Mouse (Mus musculus) adrenal gland, adult 18-20 months (tissue): ENCODE results near the gene Xrcc1. TPM values are rescaled to one million over a fixed set of nuclear protein-coding genes. Genes with fewer than 3 reads are reported as not detected.
"Not testable (repeated sequence)": the region's sequence is repeated elsewhere in the genome, so short reads cannot be mapped to it uniquely, and the experiment has no call there.

Experiments used
- DNase-seq, 2 experiments: peaks; one replicate each; pipeline ENCODE4 v3.0.0; 2021 to 2022; ENCODE audit warnings: low spot score in 2 of 2
- long read RNA-seq, 2 experiments: library from polyadenylated mRNA; stranded (forward); transcript quantifications; one replicate each; pipeline ENCODE4 v2.0.0; 2021
- total RNA-seq, 2 experiments: library from RNA; stranded (reverse); gene quantifications; 1 replicate in 1 of 2; 2 replicates in 1 of 2; pipeline ENCODE4 v1.2.3; 2021

The Xrcc1 gene
- total RNA-seq = 10 to 100 TPM; 35.9 to 37.1 TPM
- long read RNA-seq, experiment 1, transcript Xrcc1-201 (17 exons, 2,155 nt) = major isoform, 28 of 38 reads
- long read RNA-seq, experiment 1, partial matches to known transcripts = 0 of 38 reads
- long read RNA-seq, experiment 1, other reads (novel, unspliced or antisense) = 10 of 38 reads
- long read RNA-seq, experiment 2, transcript Xrcc1-201 (17 exons, 2,155 nt) = major isoform, 44 of 60 reads
- long read RNA-seq, experiment 2, partial matches to known transcripts = 12 of 60 reads
- long read RNA-seq, experiment 2, other reads (novel, unspliced or antisense) = 4 of 60 reads

DNA sequence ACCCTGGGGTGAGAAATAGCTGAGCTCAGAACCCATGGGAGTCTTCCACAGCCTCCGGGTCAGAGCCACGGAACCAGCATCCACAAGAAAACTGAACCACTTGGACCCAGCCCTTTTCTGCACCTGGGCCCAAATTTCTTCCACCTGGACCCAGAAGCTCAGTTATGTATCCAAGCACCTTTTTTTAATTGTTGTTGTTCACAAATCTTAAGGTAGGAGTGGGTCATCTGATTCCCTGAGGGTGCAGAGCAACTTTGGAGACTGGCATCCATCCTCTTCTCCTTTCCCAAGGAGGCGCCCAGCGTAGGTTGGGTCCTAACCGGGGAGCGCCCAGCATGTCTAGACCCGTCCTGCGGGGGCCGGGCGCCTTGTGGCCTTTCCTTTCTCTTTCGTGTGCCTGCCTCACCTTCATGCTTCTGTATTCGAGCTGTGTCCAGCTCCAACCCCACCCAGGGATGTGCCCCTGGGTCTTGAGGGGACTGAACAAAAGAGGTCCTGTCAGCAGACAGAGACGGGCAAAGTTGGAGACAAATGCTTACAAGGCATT, at the start of gene Xrcc1, which contains the start of gene Pinlyp:
Gene Xrcc1 (plus strand): TSS at position 222 of the 547 bp plus-strand sequence.
Gene Pinlyp (minus strand): TSS at position 51 of the 547 bp plus-strand sequence.
- DNase-seq = no peak

DNA sequence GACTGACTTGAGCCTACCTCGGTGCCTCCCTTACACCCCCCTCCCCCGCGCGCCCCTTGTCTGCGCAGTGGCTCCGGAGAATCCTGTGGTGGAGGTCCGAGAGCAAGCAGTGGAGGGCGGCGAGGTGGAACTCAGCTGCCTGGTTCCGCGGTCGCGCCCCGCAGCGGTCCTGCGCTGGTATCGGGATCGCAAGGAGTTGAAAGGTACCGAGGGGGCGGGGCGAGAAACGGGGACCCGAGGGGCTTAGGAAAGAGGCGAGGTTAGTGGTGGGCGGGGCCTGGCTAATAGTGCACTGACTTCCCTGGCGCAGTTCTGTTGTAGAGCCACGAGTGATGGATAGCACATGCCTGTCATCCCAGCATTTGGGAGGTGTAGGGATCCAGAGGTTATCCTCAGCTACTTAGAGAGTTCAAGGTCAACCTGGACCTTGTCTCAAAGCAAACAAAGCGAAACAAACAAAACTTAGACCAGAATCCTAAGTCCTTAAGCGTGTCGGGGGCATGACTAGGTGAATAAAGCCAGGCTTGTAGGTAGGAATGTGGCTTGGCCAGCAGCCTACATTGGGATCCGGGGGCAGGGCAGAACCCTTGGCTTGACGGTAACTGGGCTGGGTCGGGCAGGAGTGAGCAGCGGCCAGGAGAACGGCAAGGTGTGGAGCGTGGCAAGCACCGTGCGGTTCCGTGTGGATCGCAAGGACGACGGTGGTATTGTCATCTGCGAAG, 46.1 kb upstream of the Xrcc1 start:
- DNase-seq = no peak

DNA sequence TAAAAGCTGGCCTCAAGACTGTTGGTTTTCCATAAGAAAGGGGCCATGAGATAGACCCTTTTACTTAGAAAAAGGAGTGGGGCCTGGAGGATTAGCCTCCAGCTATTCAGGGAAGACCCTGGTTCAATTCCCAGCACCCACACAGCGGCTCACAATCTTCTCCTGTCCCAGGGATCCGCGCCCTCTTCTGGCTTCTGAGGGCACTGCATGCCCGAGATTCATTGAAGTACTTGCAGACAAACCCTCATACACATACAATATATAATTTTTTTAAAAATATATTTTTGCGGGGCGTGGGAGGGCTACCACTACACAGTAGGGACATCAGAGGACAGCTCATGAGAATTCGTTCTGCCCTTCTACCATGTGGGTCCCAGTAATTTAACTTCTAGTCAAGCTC, 45.2 kb upstream of the Xrcc1 start:
- no peak for DNase-seq

DNA sequence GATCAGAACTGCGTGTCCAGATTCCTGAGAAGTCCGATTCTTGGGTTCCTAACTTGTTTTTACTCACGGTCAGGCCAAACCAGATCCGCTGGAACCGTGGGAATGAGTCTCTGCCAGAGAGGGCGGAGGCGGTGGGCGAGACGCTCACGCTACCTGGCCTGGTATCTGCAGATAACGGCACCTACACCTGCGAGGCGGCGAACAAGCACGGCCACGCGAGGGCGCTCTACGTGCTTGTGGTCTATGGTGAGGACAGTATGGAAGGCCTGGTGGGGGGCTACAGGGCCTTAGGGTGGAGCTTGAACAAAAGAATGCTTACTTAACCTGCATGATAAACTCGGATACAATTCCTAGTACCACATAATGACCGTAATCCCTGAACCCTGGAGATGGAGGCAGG, 44.6 kb upstream of the Xrcc1 start:
- peak in 1 of 2 experiments; percentile 40 for DNase-seq

DNA sequence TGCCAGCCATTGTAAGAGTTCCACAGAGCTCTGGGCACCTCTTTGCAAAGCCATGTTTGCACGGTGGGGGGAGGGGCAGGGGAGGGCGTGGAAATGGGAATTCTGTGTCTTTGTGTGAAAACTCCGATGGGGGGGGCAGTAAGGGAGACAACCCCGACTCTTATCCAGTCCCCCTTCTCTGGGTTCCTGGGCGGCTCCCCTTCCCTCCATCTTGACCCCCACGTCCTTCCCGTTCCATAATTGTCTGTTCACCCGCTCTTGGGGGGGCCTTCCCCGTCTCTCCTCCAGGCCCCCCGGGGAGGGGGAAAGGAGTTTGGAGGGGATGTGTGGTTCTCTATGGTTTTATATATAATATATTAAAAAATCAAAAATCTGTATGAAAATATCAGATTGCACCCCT, 42.1 kb upstream of the Xrcc1 start:
- DNase-seq = no peak

DNA sequence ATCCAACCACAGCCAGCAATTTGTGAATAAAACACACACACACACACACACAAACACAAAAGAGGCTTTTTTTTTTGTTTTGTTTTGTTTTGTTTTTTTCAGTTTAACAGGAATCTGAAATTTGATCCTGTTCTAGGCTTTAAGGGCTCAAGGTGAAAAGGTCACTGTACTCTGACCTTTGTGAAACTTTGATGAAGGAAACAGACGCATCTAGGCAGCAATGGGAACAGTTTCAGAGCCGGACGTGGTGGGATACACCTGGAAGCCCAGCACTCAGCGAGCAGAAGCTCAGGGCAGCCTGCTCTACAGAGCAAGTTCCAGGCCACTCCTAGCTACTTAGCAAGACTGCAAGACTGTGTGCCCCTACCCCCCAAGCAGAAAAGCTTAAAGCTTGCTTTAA, 41.2 kb upstream of the Xrcc1 start:
- DNase-seq = no peak

DNA sequence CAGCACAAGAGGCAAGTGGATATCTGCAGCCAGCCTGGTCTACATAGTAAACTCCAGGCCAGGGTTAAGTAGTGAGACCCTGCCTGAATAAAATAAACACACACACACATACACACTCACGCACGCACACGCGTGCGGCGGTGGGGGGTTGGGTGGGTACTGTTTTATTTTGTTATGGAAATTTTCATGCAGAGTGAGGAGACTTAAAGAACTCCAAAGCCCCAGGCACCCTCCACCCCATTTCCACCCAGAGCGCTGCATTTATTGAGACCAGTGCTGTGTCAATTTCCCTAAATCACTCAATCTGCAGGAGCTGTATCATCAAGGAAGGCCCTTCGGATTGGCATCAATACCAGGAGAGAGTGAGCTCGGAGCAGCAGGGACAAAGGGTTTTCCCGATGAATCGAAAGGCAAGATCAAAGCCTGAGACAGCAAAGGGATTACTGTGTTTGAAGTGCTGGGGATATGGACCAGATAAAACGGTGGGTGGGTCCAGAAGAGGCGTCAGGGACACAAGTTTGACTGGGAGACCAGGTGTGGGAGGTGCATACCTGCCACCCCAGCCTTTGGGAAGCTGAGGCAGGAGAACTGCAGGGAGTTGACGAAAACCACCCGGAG, 40.5 kb upstream of the Xrcc1 start:
- DNase-seq = no peak

GRCm38 (mm10) chr7:24506065-24506459, 40.0 kb upstream of the Xrcc1 start:
- no peak for DNase-seq

DNA sequence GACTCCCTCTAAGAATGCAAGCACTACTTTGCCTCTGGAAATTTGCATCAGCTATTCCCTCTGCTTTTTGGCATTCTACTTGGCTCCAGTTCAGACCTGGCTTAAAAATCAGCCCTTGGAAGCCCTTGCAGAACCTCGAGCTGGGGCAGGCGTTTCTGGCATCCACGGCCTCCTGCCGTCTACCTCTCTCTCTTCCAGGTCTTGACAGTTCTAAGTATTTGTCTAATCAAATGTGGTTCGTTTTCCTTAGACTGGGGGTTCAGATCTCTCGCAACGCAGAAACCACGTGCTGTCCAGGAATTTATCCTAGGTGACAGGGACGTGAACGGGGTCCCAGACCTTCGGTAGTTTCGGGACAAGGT, 39.6 kb upstream of the Xrcc1 start:
- no peak for DNase-seq

DNA sequence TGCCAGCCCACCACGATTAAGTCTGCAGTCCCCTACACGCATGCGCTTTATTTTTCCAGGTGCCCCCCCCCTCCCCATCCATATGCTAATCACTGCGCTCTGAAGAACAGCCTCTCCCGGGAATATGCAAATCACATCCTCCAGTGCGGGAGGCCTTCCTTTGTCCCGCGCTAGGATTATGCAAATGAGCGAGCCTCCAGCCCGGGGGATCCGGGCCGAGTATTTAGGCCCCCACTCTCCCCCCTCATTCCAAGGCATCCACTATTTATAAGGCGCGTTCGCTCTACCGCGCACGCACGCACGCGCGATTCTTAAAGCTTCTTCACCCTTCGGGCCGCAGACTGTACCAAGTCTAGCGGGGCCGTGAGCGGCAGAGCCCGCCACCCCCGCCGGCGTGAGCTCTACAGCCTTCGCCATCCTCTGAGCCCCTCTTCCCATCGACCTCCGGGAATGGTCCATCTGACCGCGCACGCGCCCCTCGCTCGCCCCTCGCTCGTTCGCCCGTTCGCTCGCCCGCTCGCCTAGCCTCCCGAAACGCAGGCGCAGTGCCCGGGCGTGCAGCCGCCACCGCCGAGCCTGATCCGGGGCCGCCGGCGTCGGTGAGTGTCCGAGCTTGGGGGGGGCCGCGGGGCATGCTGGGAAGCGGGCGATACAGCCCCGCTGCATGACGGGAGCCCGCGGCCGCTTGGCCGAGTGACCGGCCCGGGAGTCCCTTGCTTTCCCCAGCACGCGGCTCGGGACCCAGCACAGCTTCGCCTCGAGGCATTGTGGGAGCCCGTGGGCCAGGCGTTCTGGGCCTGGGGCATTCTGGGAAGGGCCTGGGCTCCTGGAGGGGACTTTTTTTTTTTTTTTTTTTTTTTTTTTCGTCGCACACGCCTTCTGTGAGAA, 39.0 kb upstream of the Xrcc1 start, which contains the start of gene Zfp428:
Gene Zfp428 (plus strand): TSS at position 169 of the 888 bp plus-strand sequence.
- DNase-seq = peak; percentile 80 to 85

GRCm38 (mm10) chr7:24507726-24508114, 38.4 kb upstream of the Xrcc1 start:
- DNase-seq = peak in 1 of 2 experiments; percentile 15

DNA sequence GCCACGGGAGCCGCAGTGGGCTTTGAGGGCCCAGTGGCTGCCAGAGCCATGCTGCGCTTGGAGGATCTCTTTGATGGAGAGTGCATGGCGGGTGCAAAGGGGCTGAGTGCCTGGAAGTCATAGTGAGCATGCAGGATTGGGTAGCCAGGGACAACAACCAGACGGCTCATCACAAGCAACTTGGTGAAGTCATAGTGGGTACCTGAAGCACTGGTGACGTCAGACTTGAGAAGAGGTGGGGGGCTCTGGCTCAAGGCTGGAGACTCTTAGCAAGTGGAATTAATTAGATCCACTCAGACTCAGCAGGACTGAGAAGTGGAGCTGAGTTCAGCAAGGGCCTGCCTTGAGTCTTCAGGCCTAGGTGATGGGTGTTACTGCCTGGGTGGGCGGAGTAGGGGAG, 33.7 kb upstream of the Xrcc1 start, which contains the start of gene AC161166.1:
Gene AC161166.1 (minus strand): TSS at position 101 of the 400 bp plus-strand sequence.
- DNase-seq = no peak

- not testable (repeated sequence) for DNase-seq
Observed at GRCm38 (mm10) chr7:24516319-24516718, 29.8 kb upstream of the Xrcc1 start.

DNA sequence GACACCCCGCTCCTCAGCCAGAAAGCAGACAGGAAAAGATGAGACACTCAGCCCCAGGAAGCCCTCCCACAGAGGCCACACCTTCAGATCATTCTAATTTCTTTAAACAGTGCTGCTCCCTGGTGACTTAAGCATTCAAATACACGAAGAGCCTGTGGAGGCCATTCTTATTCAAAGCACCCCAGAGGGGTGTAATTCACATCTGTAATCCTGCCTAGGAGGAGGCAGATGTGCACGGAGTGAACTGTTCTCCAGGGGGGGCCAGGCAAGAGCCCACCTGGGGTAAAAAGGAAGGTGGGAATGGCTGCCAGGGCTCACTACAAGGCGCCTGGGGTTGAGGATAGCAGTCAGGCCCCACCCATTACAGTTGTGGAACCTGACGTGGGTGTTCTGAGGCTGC, 29.0 kb upstream of the Xrcc1 start:
- DNase-seq = no peak

- no peak for DNase-seq
Observed at GRCm38 (mm10) chr7:24517654-24518053, 28.4 kb upstream of the Xrcc1 start.

- no peak for DNase-seq
Observed at GRCm38 (mm10) chr7:24519130-24519529, 27.0 kb upstream of the Xrcc1 start.

- not testable (repeated sequence) for DNase-seq
Observed at GRCm38 (mm10) chr7:24520054-24520453, 26.0 kb upstream of the Xrcc1 start.

GRCm38 (mm10) chr7:24522805-24523204, 23.3 kb upstream of the Xrcc1 start:
- DNase-seq = no peak

GRCm38 (mm10) chr7:24523723-24524122, 22.4 kb upstream of the Xrcc1 start:
- DNase-seq = no peak

GRCm38 (mm10) chr7:24524978-24525377, 21.1 kb upstream of the Xrcc1 start:
- no peak for DNase-seq
